Mouse (Mus musculus): ENCODE results near the gene Rbfox3.

The Rbfox3 gene

GRCm38 (mm10) chr11:118881786-118882495 is 29.5 kb downstream of the Rbfox3 start:
- DNase-seq (ENCODE audit: low spot score) = no peak

GRCm38 (mm10) chr11:118879466-118880150 is 31.8 kb downstream of the Rbfox3 start:
- DNase-seq (ENCODE audit: low spot score) = no peak

GRCm38 (mm10) chr11:118878605-118879245 is 32.7 kb downstream of the Rbfox3 start:
- DNase-seq (ENCODE audit: low spot score) = no peak

- no peak for DNase-seq (ENCODE audit: low spot score)
These were observed 36.0 kb downstream of the Rbfox3 start for GRCm38 (mm10) chr11:118875243-118875897.

DNA sequence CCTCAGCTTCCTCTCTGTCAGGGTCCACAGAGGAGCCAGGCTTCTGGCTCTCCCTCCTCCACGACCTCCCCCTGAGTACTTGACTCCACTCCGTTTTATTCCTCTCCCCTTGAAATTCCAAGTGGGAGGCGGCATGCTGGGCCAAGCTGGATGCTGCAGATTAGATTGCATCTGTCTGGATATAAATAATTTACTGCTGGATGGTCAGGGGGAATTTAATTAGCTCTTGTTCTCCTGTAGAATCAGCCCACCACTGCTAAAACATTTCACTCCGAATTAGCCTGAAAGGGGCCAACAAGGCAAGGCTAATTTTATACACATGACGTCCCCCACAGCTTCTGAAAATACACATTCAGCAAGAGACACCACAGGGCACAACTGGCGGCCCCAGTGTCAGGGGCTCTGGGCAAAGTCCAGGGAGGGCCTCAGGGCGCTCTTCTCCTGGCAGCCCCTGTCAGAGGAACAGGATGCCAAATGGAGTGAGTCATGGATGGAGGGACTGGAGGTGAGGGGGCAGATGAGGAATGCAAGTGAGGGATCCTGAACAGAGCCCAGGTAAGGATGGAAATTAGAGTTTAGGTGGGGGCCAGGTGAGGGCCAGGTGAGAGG is 36.8 kb downstream of the Rbfox3 start:
- no peak for DNase-seq (ENCODE audit: low spot score)

DNA sequence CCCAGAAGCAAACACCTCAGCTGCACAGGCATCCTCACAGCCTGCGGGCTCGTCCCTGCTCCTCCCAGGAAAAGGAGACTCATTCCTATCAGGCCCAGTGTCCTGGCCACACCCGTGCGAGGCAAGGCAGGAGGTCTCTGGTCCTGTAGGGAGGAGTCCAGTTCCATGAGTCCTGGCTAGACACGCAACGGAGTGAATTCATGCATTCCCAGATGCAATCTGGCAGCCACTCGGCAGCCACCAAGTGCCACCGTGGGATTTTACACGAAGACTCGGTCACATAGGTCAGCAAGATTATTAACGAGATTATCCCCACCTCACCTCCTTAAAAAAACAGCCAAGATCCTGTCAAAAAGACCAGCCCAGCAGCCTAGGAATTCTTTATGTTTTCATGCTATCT is 37.4 kb downstream of the Rbfox3 start:
- DNase-seq (ENCODE audit: low spot score) = no peak

DNA sequence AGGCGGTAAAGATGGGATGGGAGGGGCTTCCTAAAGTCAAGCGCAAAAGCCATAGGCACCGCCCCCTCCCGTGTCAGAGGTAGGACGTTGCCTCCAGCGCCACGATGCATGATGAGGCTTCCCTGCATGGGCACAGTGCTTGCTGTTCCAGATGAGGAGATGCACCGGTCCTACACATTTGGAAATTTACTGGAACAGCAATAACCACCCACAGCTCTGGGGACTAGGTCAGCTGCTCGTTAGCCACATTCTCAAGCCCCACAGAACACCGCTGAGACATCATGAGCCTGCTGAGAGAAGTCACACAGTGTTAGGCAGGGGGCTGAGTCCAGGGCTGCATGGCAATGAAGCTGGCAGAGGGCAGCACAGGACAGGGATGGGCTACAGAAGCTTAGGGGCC is 39.9 kb downstream of the Rbfox3 start:
- DNase-seq (ENCODE audit: low spot score) = no peak

DNA sequence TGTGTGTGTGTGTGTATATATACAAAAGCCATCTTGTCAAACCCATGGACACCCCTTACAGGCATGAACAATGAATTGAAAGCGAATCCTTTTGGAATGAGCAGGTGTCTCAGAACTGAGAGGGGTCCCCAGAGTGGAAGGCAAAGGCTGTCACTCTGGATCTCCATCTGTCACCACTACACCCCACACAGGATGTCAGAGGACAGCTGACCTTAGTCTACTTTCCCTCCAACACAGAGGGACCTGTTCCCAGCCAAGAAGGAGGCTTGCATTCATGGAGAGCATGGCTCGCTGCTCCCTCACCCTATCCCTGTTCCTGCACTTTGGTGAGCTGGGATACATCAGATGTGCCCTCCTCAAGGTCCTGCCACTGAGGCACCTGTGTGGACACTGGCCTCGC is 48.0 kb downstream of the Rbfox3 start:
- no peak for DNase-seq (ENCODE audit: low spot score)

- no peak for DNase-seq (ENCODE audit: low spot score)
These were observed 49.5 kb downstream of the Rbfox3 start for GRCm38 (mm10) chr11:118861801-118862431.

DNA sequence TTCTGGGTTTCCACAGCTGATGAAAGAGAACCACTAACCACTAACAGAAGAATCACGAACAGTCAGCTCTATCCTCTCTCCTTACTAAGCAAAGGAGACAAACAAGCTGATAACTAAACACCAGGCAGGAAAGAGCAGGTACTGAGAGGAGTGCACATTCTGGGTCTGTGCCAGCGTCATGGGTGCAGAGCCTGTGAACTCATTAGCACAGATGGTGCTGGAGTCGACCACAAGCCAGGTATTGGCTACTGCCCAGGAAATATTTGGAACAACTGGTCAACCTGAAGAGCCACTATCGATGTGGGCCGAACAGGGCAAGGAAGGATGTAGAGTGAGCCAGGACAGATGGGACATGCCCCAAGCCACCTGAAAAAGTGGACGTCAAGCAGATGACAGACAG is 50.2 kb downstream of the Rbfox3 start:
- DNase-seq (ENCODE audit: low spot score) = no peak

DNA sequence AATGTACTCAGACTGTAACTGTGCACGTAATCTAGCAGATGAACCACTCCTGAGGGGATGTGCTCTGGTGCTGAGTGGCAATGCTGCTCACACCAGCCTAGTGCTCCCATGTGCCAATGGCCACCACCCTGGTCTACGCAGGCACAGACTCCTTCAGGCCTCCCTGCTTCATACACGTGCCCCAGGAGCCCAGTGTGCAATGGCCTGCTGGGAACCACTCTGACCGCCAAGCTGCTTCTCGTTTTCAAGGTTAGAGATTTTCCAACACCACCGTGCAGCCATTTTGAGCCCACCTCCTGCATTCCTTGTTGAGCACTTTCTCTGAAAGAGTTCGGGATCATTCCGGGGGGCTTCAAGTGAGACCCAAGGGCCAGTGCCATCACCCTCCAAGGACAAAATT is 50.6 kb downstream of the Rbfox3 start:
- DNase-seq (ENCODE audit: low spot score) = no peak

DNA sequence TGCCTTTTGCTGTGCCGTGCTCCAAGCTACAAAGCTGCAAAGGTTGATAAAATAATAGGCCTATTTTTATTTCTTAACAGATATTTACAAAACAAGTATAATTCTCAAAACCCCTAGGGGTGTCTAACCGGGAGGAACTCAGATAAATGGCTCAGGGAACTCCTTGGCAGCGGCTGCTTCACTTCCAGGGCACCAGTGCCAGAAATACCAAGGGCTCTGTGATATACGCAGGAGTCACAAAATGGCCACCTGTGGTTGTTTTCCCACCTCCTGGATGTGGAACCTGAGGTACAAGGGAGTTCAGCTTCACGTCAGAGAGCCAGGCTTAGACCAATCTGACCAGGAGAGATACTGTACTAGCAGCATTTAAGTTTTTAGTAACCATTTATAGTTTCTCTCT is 51.6 kb downstream of the Rbfox3 start:
- DNase-seq (ENCODE audit: low spot score) = no peak

DNA sequence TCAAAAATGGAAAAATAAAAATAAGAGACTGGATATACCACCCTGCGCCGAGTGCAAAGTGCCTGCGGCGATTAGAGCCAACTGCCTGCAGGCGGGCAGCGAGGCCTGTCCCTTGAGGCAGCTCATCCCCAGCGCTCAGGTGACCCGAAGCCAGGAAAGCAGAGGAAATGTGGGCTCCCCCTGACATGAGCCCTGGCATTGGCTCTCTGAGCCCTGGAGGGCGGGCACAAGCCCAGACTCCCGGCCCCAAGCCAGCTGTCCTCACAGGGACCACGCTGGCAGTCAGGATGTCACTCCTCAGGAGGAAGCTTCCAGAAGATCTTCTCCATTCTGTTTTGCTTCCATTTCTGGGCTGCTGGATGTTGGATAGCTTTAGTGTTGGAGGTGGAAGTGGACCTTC is 53.1 kb downstream of the Rbfox3 start:
- no peak for DNase-seq (ENCODE audit: low spot score)

- DNase-seq (ENCODE audit: low spot score) = no peak
These were observed 60.0 kb downstream of the Rbfox3 start for GRCm38 (mm10) chr11:118851391-118851790.

DNA sequence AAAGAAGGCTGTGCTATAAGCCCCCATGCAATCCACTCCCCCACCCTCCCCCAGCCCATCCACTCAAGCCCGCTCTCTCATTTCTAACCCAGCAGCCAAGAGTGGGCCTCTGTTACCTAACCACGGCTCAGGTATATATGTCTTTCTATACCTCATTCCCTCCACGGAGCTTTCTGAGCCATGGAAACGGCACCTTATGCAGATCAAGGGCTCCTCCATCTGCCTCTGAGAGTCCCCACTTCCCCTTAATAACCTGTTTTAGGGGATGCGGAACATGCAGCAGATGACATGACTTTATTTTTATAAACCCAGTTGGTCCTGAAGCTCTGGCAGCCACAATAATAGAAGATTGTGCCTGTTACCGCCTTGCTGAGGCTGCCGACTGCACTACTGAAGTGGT is 63.4 kb downstream of the Rbfox3 start:
- DNase-seq (ENCODE audit: low spot score) = no peak

- no peak for DNase-seq (ENCODE audit: low spot score)
These were observed 70.4 kb downstream of the Rbfox3 start for GRCm38 (mm10) chr11:118840992-118841391.

DNA sequence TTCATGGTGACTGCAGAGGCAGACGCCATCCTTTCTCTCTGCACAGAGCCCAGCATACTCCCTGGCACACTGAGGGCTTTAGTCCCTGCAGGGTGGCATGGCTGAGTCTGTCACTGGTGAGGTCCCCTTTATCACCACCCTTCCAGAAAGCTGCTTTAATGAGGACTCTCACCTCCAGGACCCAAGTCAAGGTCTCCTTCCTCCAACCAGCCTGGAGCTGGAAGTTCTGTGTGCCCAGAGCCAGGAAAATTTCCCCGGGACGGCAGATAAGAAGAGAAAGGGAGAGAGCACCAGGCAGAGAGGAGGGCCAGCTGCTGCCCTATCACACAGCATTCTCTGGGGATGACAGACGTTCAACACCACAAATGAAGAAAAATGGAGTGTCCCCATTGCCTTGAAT is 73.2 kb downstream of the Rbfox3 start:
- DNase-seq (ENCODE audit: low spot score) = no peak

DNA sequence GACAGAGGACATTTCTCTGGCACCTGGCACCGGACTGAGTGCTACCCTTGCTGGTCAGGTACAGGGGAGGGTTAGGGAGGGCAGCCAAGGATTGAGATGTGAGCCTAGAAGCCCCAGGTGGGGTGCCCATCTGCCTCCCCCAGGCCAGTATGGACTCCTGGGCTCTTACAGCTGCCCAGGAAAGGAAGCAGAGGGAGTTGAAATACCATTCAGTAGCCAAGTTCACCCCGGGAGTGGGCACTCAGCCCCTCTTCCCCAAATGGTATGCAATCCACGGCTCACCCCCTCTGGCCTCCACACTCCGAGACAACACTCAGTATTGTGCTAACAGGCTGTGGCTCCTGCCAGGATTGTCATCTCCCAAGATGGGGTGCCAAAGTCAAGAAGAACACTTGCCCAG is 74.5 kb downstream of the Rbfox3 start:
- DNase-seq (ENCODE audit: low spot score) = no peak

DNA sequence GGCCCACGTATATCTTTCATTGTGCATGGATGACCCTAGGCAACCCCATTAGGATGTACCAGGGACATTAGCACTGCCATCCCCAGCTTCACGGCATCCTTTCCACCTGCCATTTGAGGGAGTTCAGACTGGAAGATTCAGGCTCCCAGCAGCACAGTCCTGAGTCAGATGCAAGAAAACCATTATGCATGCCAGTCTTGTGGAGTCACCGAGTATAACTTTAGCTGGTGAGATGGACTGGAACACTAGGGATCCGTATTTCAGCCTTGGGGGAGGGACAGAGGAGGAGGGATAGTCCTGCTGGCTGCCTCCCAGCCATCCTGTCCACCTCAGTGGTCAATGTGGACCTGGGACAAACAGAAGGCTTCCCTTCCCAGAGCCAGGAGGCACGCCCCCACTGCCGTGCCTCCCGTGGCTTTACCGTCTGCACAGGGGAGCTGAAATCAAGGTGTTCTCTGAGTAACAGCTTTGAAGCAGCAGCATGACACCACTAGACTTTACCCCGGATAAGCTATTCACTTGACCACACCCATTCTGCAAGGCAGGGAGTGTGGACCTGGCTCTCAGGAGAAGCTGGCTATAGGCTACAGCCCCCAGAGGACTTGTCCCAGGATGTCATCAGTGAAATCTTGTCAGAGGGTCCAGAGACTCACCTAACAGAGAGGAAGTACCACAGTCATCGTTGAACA is 78.5 kb downstream of the Rbfox3 start:
- no peak for DNase-seq (ENCODE audit: low spot score)

DNA sequence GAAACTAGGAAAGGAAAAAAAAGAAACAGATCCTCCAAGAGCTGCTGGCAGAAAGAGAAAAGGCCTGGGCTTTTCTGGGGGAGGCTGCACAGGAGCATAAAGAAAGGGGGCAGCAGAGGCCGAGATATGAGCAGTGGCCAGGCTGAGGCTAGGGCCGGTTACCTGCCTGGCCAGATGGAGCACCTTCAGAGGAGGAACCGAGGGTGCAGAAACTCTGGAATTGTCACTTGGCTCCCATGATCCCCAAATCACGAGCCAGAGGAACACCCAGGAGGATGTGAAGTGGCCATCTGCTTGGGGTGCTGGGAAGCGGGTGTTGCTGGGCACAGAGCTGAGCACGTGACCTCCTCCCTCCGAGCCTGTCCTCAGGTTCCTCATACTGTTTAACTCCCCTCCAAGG is 79.7 kb downstream of the Rbfox3 start:
- DNase-seq (ENCODE audit: low spot score) = no peak

Data from ovary, postnatal 36 days (tissue).